Mouse (Mus musculus) midbrain, embryonic 12.5 days (tissue): ENCODE data around the gene Kalrn. TPM values are rescaled to one million over a fixed set of nuclear protein-coding genes. Genes with fewer than 3 reads are reported as not detected.

Experiments
- ATAC-seq: fragments of 200-750 bp; cut with Nextera tagmentation; 2 replicates; pipeline ENCODE4 v1.8.0; 2017; ENCODE audit warnings: low read depth, moderate TSS enrichment, moderate library complexity; ENCODE audit not compliant: low FRiP score
- H3K27ac ChIP-seq: fragments of 300-500 bp; sonication (generic); replicated peaks from 2 replicates; pipeline ENCODE4 v1.5.1; 2016; ENCODE audit warnings: mild to moderate bottlenecking
- H3K27me3 ChIP-seq: fragments of 300-500 bp; sonication (generic); 2 replicates; pipeline ENCODE4 v1.6.1; 2016; ENCODE audit warnings: mild to moderate bottlenecking
- H3K36me3 ChIP-seq: fragments of 300-500 bp; sonication (generic); 2 replicates; pipeline ENCODE4 v1.6.1; 2016
- H3K4me1 ChIP-seq: fragments of 300-500 bp; sonication (generic); 2 replicates; pipeline ENCODE4 v1.6.1; 2016
- H3K4me2 ChIP-seq: fragments of 300-500 bp; sonication (generic); replicated peaks from 2 replicates; pipeline ENCODE4 v1.6.1; 2016; ENCODE audit warnings: mild to moderate bottlenecking, moderate library complexity
- H3K4me3 ChIP-seq: fragments of 300-500 bp; sonication (generic); 2 replicates; pipeline ENCODE4 v1.5.1; 2016; ENCODE audit warnings: mild to moderate bottlenecking
- H3K9ac ChIP-seq: fragments of 300-500 bp; sonication (generic); replicated peaks from 2 replicates; pipeline ENCODE4 v1.6.1; 2016; ENCODE audit warnings: mild to moderate bottlenecking, moderate library complexity
- H3K9me3 ChIP-seq: fragments of 300-500 bp; sonication (generic); 2 replicates; pipeline ENCODE4 v1.6.1; 2016; ENCODE audit warnings: mild to moderate bottlenecking
- WGBS: fragments of 180-500 bp; shearing (Covaris S2); methylation state at CpG from one replicate; pipeline ENCODE4 v1.1.7; 2016; 5-methylcytosine and 5-hydroxymethylcytosine counted together
- polyA plus RNA-seq: library from polyadenylated mRNA; unstranded; fragments of >200 nt; fragmentation: Nextera tagmentation; extraction: Ambion mirVana; gene quantifications from 2 replicates; pipeline ENCODE4 v1.2.1, GENCODE M21; 2016

Gene Kalrn
- polyA plus RNA-seq, 1 experiment from 2014 or later, result 28.9 TPM

DNA sequence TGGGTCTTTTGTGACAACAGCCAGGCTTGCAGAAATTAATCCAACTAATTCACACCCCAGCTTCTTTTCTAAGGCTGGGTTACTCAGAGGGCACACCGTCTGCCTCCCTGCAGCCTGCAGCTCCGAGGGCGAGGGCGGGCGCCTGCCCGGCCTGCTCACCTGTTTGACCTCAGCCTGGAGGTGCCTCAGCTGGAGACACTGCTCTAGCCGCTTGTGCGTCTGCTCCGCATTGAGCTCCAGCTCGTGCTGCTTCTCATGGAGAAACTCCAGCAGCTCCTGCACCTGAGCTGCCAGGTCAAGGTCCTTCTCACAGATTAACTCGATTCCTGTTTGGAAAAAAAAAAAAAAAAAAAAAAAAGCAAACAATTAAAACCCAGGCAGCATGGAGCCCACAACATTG, 338.2 kb downstream of the Kalrn start:
- Histone ChIP-seq H3K9me3 (no peaks in the 10 kb centered on the region), H3K27ac (no peak overlapping the region; the same call in 1 of the 2 replicates), H3K36me3 (peaks cover 38% of the 10 kb centered on the region), H3K27me3 (no peaks in the 10 kb centered on the region), H3K4me3 (no peak overlapping the region), H3K4me2 (no peak overlapping the region), H3K4me1 (peaks cover 10% of the 10 kb centered on the region), H3K9ac (no peak overlapping the region)
- 50% methylated on average over 11 of the region's 11 CpGs for WGBS
- ATAC-seq, result no peak

DNA sequence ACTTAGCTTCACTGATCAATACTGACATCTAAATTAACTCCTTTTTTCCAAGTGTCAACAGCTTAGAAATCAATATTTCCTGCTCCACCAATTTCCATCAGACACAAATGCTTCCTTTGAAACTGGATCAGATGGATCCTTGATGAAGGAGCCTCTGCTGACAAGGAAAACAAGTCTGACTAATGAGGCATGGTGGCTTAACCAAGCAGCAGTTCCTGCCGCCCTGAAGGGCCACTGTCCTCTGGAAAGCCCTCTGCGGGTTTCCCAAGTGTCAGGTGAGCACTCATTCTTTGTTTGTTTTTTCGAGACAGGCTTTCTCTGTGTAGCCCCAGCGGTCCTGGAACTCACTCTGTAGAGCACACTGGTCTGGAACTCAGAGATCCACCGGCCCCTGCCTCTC, 341.4 kb downstream of the Kalrn start:
- no peaks in the 10 kb centered on the region for H3K9me3 ChIP-seq
- H3K36me3 ChIP-seq, result peaks cover 28% of the 10 kb centered on the region
- H3K4me2 ChIP-seq, result no peak overlapping the region
- 37% methylated on average over 5 of the region's 5 CpGs for WGBS
- H3K27me3 ChIP-seq, result no peaks in the 10 kb centered on the region
- H3K4me1 ChIP-seq, result peaks cover 15% of the 10 kb centered on the region
- H3K4me3 ChIP-seq, result no peak overlapping the region
- ATAC-seq, result no peak
- H3K27ac ChIP-seq, result no peak overlapping the region; the same call in 1 of the 2 replicates
- no peak overlapping the region for H3K9ac ChIP-seq

DNA sequence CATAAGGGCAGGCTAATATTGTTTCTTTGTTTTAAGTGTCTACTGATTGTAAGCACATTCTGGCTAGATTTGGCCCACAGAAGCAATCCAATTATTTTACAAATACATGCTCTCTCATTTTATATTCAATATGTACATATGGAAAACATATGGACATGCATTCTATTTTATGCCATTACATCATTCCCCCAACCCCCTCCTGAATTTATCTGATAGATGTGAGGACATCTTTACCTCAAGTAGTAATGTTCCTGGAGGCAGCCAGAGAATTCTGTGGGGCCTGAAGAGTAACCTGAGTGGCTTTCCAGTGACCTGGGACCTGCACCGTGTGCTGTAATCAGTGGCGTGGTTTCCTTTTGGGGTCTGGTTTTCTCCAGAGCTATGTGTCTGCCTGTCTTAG, 342.2 kb downstream of the Kalrn start:
- Histone ChIP-seq H3K9me3 (no peaks in the 10 kb centered on the region), H3K4me1 (peaks cover 15% of the 10 kb centered on the region), H3K4me3 (no peak overlapping the region), H3K27me3 (no peaks in the 10 kb centered on the region), H3K36me3 (peaks cover 30% of the 10 kb centered on the region), H3K27ac (no peak overlapping the region), H3K9ac (no peak overlapping the region), H3K4me2 (no peak overlapping the region)
- 70% methylated on average over 2 of the region's 2 CpGs for WGBS
- no peak for ATAC-seq

DNA sequence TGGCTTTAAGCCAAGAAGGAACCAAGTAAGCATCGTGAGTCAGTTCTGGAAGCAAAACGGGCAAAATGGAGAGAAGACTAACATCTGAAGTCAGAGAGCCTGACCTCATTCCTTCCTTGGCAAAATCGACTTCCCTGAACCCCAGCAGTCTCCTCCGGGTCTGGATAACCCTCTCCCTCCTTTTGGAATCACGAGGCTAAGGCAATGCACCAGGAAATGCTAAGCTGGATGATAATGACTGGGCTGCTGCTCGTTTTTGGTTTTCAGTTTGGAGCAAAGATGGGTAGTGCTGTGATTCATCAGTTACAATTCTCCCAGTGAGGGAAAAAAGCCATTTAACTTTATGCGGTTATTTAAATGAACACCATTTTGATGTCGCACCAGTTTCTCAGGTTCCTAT, 344.0 kb downstream of the Kalrn start:
- ATAC-seq, result no peak
- H3K27me3 ChIP-seq, result no peaks in the 10 kb centered on the region
- H3K4me3 ChIP-seq, result no peak overlapping the region
- 0 out of 2 replicates have a peak, but pooled peaks cover 5% of the 10 kb centered on the region for H3K4me1 ChIP-seq
- H3K9ac ChIP-seq, result no peak overlapping the region
- peaks cover 28% of the 10 kb centered on the region for H3K36me3 ChIP-seq
- no peak overlapping the region for H3K4me2 ChIP-seq
- H3K9me3 ChIP-seq, result no peaks in the 10 kb centered on the region
- no peak overlapping the region for H3K27ac ChIP-seq
- WGBS, result 87% methylated on average over 8 of the region's 8 CpGs

DNA sequence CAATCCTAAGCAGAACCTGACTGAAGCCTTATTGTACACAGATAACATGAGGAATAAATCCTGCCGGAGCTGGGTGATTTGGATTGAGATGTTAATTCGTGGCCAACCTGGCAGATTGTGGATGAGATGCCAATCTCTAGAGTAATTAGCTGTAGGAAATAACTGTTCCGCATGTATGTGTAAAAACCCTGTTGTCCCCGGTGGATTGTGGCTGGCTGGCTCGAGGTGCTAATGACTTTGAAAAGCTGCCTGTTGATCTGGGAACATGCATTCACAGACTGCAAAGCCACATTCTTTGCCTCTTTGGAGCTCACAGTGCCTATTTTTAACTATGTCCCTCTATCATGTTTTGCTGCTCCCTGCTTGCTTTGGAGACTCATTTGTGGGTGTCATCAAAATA, 344.7 kb downstream of the Kalrn start:
- H3K27ac ChIP-seq, result no peak overlapping the region

DNA sequence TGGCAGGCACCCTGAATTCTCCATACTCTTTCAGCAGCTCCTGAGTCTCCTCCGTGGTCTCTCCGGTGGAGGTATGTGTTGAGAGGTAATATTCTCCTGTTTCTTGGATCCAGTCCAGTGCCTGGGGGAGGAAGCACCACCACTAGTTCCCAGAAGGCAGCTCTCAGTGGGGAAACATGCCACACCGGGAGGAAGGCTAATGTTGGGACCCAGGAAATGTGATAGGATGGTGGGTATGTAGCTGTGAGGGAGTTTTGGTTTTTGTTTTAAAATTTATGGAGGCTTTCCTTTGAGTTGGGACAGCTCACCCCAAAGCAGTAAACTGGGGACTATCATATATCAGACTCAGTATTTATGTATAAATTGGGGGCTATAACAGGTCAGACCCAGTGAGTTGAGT, 361.2 kb downstream of the Kalrn start:
- 87% methylated on average over 3 of the region's 3 CpGs for WGBS

More for the DNA sequence above, 344.7 kb downstream of the Kalrn start:
- Histone ChIP-seq H3K4me3 (no peak overlapping the region), H3K36me3 (peaks cover 26% of the 10 kb centered on the region), H3K27me3 (no peaks in the 10 kb centered on the region), H3K4me2 (no peak overlapping the region), H3K9ac (no peak overlapping the region), H3K4me1 (0 out of 2 replicates have a peak, but pooled peaks cover 5% of the 10 kb centered on the region), H3K9me3 (no peaks in the 10 kb centered on the region)
- no peak for ATAC-seq
- 52% methylated on average over 5 of the region's 5 CpGs for WGBS

DNA sequence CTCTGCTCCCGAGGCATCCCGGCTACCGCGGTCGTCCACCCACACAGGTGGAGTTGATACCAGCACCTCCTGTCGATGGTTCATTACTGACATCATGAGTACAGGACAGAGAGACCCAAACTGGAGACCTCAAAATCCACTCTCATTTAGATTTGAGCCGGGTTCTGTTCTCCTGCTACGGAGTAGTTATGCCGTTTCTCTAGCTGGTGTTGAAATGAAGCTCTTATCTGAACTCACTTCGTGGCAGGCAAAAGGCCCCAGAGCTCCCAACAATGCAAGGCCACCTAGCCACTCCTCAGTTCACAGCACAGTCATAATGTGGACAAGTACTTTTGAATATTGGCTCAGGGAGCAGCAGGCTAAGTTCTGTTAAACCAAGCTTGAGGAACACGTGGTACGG, 362.1 kb downstream of the Kalrn start:
- Histone ChIP-seq H3K4me1 (no peaks in the 10 kb centered on the region), H3K4me3 (no peak overlapping the region), H3K4me2 (no peak overlapping the region), H3K27me3 (no peaks in the 10 kb centered on the region), H3K27ac (no peak overlapping the region), H3K36me3 (peaks cover 60% of the 10 kb centered on the region), H3K9me3 (no peaks in the 10 kb centered on the region), H3K9ac (no peak overlapping the region)
- WGBS, result 92% methylated on average over 12 of the region's 12 CpGs
- no peak for ATAC-seq

More for the DNA sequence above, 361.2 kb downstream of the Kalrn start:
- Histone ChIP-seq H3K27ac (no peak overlapping the region), H3K9ac (no peak overlapping the region), H3K27me3 (no peaks in the 10 kb centered on the region), H3K9me3 (no peaks in the 10 kb centered on the region), H3K4me1 (no peaks in the 10 kb centered on the region), H3K4me3 (no peak overlapping the region), H3K36me3 (peaks cover 67% of the 10 kb centered on the region), H3K4me2 (no peak overlapping the region)
- ATAC-seq, result no peak

DNA sequence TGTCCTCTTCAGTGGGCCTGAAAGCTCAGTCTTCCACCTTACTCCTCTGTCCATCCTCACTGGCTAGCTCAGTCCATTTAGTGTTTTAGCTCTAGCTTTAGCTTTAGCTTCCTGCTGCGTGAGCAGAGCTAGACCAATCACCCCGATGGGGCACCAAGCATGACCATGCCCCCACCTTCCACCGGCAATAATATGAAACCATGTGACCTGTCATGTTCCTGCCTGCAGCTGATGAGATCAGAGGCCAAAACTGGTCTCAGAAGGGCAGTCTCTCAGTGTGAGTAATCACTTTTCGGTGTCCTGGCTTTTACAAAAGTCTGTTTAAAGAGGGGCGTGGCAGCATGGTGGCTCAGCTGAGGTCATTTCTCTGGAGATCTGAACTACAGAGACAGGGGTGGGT, 364.6 kb downstream of the Kalrn start:
- ATAC-seq, result no peak
- Histone ChIP-seq H3K36me3 (peaks cover 61% of the 10 kb centered on the region), H3K9me3 (no peaks in the 10 kb centered on the region), H3K4me1 (peaks cover 11% of the 10 kb centered on the region), H3K4me3 (no peak overlapping the region), H3K9ac (no peak overlapping the region), H3K27me3 (no peaks in the 10 kb centered on the region), H3K27ac (no peak overlapping the region), H3K4me2 (no peak overlapping the region)
- 71% methylated on average over 5 of the region's 5 CpGs for WGBS

DNA sequence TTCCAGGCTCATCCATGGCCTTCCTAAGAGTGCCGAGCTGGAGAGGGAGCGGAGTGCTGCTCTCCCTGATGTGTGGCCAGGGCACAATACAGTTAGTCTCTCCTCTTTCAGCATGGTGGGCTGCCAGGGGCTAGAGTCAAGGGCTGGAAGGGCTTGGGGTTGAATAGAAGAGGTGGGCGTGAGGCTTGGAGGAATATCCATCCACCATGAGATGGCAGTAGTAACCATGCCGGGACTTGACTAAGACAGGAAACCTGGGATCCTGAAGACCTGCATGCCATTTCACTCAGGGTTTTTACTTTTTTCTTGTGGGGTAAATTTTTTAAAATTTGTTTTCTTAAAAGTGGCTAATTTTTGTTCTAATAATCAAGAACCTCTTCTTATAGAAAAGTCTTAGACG, 365.4 kb downstream of the Kalrn start:
- WGBS, result 89% methylated on average over 5 of the region's 5 CpGs
- Histone ChIP-seq H3K27me3 (0 out of 2 replicates have a peak, but pooled peaks cover 7% of the 10 kb centered on the region), H3K4me3 (no peak overlapping the region), H3K9ac (no peak overlapping the region), H3K4me1 (peaks cover 11% of the 10 kb centered on the region), H3K27ac (no peak overlapping the region), H3K4me2 (no peak overlapping the region), H3K9me3 (no peaks in the 10 kb centered on the region), H3K36me3 (peaks cover 67% of the 10 kb centered on the region)
- ATAC-seq, result no peak

DNA sequence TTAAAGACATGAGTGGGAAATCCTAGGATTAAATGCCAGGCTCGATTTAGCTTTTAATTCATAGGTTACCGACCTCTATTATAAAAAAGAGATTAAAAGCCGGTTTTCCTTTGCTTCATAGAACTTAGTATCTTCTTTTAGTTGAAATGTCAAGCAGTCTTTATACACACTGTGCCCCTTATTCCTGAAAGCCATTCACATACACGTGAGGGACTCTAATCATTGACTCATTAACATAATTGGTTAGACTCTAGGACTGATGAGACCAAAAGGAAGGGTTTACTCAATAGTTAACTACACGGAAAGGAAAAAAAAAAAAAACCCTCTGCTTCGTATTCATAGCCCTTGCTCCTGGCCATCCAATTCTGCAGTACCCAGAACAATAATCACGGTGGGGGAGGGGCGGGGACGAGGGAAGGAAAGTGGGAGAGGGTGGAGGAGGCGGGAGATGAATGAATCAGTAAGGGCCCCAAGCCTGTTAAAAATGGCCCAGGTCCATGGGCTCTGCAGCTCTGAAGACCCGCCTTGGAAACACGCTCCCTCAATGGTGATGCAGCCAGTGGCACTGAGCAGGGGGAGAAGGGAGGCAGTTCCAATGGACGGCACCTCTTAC, 368.7 kb downstream of the Kalrn start:
- Histone ChIP-seq H3K4me1 (peaks cover 15% of the 10 kb centered on the region), H3K9me3 (no peaks in the 10 kb centered on the region), H3K36me3 (peaks cover 54% of the 10 kb centered on the region), H3K27me3 (0 out of 2 replicates have a peak, but pooled peaks cover 7% of the 10 kb centered on the region), H3K4me2 (no peak overlapping the region), H3K9ac (no peak overlapping the region), H3K27ac (no peak overlapping the region), H3K4me3 (no peak overlapping the region)
- WGBS, result 51% methylated on average over 13 of the region's 13 CpGs
- ATAC-seq, result peak; percentile 44; the same call in 1 of the 2 replicates

DNA sequence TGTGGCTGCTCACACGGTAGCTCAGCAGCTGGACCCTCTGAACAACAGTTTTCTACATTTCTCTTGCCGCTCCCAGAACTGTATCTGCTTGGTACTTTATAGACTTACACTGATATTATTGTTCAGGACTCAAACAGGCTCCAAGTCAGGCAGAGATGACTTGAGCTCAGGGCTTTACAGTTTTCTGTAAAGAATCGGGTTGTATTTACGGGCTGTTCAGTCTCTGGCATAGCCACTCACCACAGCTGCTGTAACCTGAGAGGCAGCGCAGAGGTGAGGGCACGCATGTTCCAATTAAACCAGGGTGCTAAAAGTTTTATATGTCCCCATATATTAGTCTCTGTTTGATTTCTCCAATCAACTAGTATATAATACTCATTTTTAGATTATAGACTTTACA, 373.8 kb downstream of the Kalrn start:
- Histone ChIP-seq H3K9me3 (no peaks in the 10 kb centered on the region), H3K4me3 (no peak overlapping the region), H3K36me3 (peaks cover 45% of the 10 kb centered on the region), H3K9ac (no peak overlapping the region), H3K27me3 (0 out of 2 replicates have a peak, but pooled peaks cover 7% of the 10 kb centered on the region), H3K27ac (no peak overlapping the region), H3K4me1 (peaks cover 7% of the 10 kb centered on the region; the same call in 1 of the 2 replicates), H3K4me2 (no peak overlapping the region)
- ATAC-seq, result no peak
- WGBS, result 93% methylated on average over 6 of the region's 6 CpGs

DNA sequence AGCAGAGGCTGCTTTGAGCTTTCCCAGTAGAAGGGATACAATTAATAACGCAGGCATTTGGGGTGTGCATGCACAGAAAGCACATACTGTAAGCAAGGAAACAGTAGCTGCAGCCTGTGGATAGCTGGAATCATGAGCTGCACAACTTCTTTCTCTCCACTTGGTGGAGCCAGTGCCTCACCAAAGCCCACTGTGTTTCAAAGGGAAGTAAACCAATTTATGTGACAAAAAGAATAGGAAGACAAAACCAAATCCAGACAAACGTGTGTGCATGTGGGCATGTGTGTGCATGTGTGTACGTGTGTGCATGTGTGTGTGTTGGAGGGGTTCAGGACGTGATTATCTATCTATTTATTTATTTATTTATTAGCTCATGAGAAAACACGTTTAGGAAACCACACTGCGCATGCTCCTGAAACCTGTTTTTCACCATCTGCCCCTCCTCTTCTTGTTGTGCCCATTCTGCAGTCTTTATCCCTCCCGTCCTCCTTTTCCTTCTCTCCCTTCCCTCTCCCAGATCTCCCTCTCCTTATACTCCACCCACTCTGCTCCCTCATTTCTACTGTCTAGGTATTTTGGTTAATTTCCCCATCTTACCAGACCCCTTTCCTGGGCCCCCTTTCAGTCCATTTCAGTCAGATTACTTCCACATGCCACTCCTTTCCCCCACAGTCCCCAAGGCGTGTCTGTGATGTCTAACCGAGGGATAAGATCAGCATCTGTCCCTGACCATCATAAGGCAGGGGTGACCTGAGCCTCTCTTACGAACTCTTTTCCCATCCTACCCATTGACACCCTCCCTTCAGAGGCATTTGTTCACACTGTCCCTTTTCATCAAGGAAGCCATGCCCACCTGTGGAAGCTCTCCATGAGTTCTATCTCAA, 380.1 kb downstream of the Kalrn start:
- Histone ChIP-seq H3K27ac (no peak overlapping the region), H3K27me3 (no peaks in the 10 kb centered on the region), H3K4me2 (no peak overlapping the region), H3K36me3 (peaks cover 35% of the 10 kb centered on the region), H3K4me1 (no peaks in the 10 kb centered on the region), H3K9ac (no peak overlapping the region), H3K4me3 (no peak overlapping the region), H3K9me3 (no peaks in the 10 kb centered on the region)
- ATAC-seq, result peak; percentile 52; the same call in 1 of the 2 replicates
- 52% methylated on average over 10 of the region's 10 CpGs for WGBS
